Mouse (Mus musculus) liver, adult 2 months (tissue): Measurements from ENCODE around the gene Mindy1.

Experiments
- CTCF ChIP-seq: fragments of 200-500 bp; IDR thresholded peaks from 2 replicates; pipeline ENCODE4 v1.5.1; 2011; ENCODE audit warnings: low read depth, low read length, control low read depth
- POLR2A ChIP-seq: fragments of 200-500 bp; IDR thresholded peaks from 2 replicates; pipeline ENCODE4 v1.6.1; 2011; ENCODE audit warnings: low read length, control low read depth; ENCODE audit not compliant: insufficient read depth; ENCODE audit errors: extremely low read depth

DNA sequence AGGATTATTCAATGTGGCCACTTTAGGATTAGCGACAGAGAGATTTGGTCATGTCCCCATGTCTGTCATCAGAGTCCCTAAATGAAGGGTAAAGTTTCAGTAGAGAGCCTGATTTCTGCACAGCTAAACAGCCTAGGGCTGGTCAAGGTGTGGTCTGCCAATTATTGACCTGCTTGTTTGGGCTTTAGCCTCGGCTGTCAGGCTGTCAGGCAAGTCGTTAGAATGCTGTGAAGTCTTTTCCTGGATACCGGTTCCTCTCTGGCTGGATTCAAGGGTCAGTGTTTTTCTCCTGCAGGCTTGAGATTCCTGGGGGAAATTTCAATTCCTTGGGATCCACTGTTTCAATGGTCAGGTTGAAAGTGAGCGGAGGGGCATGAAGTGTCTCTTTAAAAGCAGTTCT is 4.9 kb downstream of the Mindy1 start:
- TF ChIP-seq CTCF (no peak), POLR2A (no peak)
